Mouse (Mus musculus): ENCODE data around the gene Lasp1. TPM values are rescaled to one million over a fixed set of nuclear protein-coding genes. Genes with fewer than 3 reads are reported as not detected.

Lasp1 gene
- 126 TPM for polyA plus RNA-seq (2017; shearing (Covaris generic))

GRCm38 (mm10) chr11:97798782-97799145, at the start of gene Lasp1:
Lasp1 (plus strand) TSS chr11:97799000.

DNA sequence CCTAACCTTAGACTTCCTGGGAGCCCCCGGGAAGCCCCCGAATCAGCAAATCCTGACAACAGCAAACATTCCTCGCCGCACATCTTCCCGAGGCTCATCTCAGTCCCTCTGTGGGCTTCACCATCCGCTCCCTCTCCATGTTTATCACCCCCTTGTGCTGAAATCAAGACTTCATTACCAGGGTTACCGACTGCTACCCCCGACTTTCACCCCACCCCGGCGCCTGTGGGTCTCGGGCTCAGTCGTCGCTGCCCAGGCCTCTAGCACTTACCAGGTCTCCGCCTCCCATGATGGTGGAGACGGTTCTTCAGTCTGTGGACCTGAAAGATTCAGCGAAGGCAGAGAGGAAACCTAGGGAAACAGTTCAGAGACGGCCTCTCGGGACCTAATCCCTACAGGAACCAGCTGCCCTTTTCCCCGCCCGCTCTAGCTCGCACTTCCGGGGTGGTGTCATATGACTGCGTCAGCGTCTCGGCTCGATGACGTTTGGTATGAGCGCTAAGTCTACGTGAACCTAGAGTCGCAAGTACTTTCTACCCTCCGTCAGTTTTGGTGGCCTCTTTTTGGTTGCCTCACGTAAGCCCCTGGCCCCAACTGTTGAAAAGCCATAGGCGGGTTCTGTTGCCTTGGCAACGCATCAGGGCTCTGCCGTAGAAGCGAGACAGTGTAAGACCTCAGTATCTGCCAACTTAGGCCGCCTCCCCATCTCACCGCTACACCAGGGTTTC, 32.5 kb upstream of the Lasp1 start, which contains the start of gene Cwc25:
TSS of gene Cwc25 (minus strand) at position 403 of the 728 bp plus-strand sequence.

GRCm38 (mm10) chr11:97775808-97776496, 22.8 kb upstream of the Lasp1 start, which contains the start of gene 1700001P01Rik:
1700001P01Rik (minus strand) TSS chr11:97775918.

GRCm38 (mm10) chr11:97781832-97782563, 16.8 kb upstream of the Lasp1 start, which contains the start of gene Rpl23:
Rpl23 (minus strand) TSS chr11:97782437.

DNA sequence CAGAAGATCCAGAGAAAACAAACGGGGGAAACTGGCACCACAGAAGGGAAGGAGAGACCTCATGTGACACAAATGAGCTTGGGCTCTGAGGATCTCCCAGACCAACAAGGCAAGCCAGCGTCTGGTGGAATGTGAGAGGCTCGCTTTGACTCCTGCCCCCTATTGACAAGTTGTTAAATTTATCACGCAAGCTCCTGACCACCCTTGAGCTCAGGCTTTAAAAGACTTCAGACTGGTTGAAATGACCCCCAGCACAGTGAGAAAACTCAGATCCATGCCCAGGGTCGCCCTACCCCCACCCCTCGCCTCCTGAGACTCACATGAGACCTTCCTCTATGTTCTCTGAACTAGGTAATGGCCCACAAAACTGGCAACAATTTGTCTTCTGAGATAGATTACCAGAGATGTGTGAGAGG, 41.7 kb downstream of the Lasp1 start, which contains the start of gene B230217C12Rik:
TSS of gene B230217C12Rik (plus strand) at position 242 of the 416 bp plus-strand sequence.

DNA sequence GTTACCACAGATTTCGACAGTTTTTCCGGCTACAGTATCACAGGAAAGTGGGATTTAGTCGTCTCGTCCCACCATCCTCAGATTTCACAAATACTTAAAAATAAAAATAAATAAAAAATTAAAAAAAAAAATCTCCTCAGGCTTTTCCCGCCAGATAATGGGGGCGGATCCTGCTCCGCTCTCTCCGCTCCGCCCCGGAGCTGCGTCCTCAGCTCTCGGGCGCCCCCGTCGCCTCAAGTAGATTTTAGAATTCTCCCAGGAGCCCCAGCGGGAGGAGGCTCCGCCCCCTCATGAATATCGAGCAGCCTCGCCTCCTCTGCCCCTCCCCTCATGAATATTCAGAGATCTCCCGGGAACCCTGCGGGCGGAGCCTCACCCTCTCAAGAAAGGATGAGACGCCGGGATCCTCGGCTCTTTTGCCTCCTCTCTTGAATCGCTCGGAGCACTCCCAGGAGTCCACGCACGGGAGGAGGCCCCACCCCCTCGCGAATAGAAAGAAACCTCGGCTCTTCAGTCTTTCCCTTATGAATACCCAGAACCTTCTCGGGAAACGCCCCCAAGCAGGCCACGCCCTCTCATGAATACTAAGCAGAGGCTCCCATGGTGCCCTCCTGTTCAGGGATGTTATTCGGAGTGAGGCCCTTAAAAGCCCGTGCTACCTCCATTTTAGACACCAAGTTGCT, 85.3 kb downstream of the Lasp1 start, which contains the start of gene Fbxo47:
TSS of gene Fbxo47 (minus strand) at position 237 of the 683 bp plus-strand sequence.

Other genes starting within 250 kb of the Lasp1 start
- not detected for gene Srcin1, start 222.8 kb upstream of the Lasp1 start, polyA plus RNA-seq (2017; shearing (Covaris generic))
- gene Epop, start 169.3 kb upstream of the Lasp1 start, polyA plus RNA-seq (2017; shearing (Covaris generic)) = 18.3 TPM
- gene Mllt6, start 135.6 kb upstream of the Lasp1 start, polyA plus RNA-seq (2017; shearing (Covaris generic)) = 6.5 TPM
- 31.9 TPM for gene Cisd3, start 113.2 kb upstream of the Lasp1 start, polyA plus RNA-seq (2017; shearing (Covaris generic))
- 0.65 TPM for gene Pcgf2, start 98.5 kb upstream of the Lasp1 start, polyA plus RNA-seq (2017; shearing (Covaris generic))
- 249 TPM for gene Psmb3, start 95.6 kb upstream of the Lasp1 start, polyA plus RNA-seq (2017; shearing (Covaris generic))
- 2.9 TPM for gene Pip4k2b, start 54.3 kb upstream of the Lasp1 start, polyA plus RNA-seq (2017; shearing (Covaris generic))
- 38.7 TPM for gene Cwc25, start 32.4 kb upstream of the Lasp1 start, polyA plus RNA-seq (2017; shearing (Covaris generic))
- gene 1700001P01Rik, start 23.1 kb upstream of the Lasp1 start, polyA plus RNA-seq (2017; shearing (Covaris generic)) = not detected
- gene Rpl23, start 16.6 kb upstream of the Lasp1 start, polyA plus RNA-seq (2017; shearing (Covaris generic)) = 591 TPM
- gene B230217C12Rik, start 41.8 kb downstream of the Lasp1 start, polyA plus RNA-seq (2017; shearing (Covaris generic)) = not detected
- gene Fbxo47, start 85.2 kb downstream of the Lasp1 start, polyA plus RNA-seq (2017; shearing (Covaris generic)) = 0.73 TPM
- 0.32 TPM for gene Plxdc1, start 187.4 kb downstream of the Lasp1 start, polyA plus RNA-seq (2017; shearing (Covaris generic))
- 99.2 TPM for gene Arl5c, start 197.2 kb downstream of the Lasp1 start, polyA plus RNA-seq (2017; shearing (Covaris generic))
- gene Cacnb1, start 224.0 kb downstream of the Lasp1 start, polyA plus RNA-seq (2017; shearing (Covaris generic)) = 18.1 TPM
- gene Rpl19, start 227.7 kb downstream of the Lasp1 start, polyA plus RNA-seq (2017; shearing (Covaris generic)) = 2,102 TPM